Mouse (Mus musculus): ENCODE measurements around the gene Lyve1. TPM values are rescaled to one million over a fixed set of nuclear protein-coding genes. Genes with fewer than 3 reads are reported as not detected.

The Lyve1 gene
- polyA plus RNA-seq, 1 experiment, result 1.1 TPM

DNA sequence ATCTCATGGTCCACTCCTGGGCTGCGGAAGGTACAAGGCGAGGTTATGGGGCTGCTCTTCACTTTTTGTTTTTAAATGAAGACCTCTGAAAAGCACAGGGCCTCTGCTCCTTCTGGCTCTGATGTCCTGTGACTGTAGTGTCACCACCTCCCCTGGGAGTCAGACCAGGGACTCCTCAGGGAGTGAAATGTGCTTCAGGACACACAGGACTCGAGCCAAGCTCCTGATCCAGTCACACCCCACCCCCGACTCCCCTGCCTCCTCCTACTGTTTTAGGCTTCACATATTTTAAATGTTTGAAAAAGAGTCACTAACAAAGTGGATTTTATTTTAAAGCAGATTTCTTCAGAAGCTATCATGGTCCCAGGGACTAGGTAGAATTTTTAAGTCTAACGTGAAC lies 51.5 kb downstream of the Lyve1 start:
- peak in 1 of 2 experiments; percentile 55 for DNase-seq (ENCODE audit: extremely low spot score in 1 of 2, low spot score in 1 of 2)

DNA sequence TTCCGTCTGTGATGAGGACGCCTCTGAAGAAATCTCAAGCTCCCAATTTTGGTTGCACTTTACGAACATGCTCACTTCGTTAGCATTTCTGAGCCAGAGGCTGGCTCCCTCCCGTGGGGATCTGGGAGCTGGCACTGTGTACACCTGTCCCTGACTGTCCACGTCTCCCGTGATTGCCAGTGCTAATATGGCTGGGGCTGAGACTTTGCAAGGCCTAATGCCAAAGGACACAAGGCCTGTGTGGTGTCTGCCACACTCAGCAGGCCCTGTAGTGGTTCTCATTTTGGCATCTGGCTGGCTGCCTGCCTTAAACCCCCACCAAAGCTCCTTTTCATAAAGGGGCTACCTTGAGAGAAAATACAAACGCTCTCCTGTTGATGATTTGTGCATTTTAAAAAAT lies 52.0 kb downstream of the Lyve1 start:
- no peak for DNase-seq (ENCODE audit: extremely low spot score in 1 of 2, low spot score in 1 of 2)

DNA sequence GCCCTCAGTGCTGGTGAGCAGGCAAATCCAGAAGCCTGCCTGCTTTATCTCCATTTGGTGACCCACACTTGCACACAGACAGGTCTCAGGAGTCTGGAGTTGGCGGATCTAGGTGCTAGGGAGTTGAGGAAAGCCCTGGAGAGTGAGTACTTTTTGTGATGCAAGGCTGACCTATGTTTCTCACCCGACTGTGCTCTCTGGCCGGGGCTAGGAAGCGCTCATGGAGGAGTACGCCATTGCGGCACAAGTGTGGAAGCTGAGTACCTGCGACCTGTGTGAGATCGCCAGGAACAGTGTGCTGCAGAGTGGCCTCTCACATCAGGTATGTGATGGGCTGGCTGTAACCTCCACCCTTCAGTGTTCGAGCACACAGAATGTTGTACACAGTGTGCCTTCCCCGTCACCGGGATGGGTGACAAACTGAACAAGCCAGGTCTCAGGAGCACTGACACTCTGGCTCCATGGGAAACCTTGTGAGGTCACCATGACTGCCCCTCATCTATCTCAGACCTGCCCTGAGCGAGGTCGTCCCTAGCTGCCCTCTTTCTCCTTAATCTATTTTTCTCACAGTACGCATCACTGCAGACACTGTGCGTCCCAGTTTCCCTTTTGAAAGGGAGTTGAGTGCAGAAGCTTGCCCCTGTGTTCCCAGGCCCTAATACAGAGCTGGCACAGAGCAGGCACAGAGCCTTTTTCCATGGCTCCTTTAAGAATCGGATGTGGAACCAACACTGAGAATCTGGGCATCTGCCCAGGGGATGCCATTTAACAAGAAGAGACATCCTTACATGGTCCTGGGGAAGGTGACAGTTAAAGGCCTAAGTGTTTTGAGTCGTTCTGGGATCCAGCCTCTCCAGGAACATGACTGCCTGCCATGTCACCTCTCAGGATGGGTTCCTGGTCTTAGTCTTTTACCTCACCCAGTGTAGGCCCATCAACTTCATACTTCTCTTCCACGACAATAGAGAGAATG lies 53.2 kb downstream of the Lyve1 start:
- DNase-seq (ENCODE audit: extremely low spot score in 1 of 2, low spot score in 1 of 2), result no peak

DNA sequence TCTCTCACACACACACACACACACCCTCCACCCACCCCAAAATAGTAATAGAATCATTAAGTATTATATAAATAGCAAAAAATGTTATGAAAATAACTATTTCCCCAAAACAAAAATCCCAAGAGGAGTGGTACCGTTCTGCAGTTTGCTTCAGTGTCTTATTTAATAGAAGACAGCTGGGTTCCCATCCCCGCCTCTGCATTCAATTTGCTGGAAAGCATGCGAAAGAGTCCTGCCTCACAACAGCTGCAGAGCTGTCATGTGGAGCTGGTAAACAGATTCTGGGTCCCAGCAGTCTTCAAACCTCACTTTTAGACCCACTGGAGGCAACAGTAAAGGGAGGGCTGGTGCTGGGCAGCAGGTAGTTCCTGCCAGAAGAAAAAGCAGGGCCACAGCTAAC lies 54.1 kb downstream of the Lyve1 start:
- peak in 1 of 2 experiments; percentile 51 for DNase-seq (ENCODE audit: extremely low spot score in 1 of 2, low spot score in 1 of 2)

DNA sequence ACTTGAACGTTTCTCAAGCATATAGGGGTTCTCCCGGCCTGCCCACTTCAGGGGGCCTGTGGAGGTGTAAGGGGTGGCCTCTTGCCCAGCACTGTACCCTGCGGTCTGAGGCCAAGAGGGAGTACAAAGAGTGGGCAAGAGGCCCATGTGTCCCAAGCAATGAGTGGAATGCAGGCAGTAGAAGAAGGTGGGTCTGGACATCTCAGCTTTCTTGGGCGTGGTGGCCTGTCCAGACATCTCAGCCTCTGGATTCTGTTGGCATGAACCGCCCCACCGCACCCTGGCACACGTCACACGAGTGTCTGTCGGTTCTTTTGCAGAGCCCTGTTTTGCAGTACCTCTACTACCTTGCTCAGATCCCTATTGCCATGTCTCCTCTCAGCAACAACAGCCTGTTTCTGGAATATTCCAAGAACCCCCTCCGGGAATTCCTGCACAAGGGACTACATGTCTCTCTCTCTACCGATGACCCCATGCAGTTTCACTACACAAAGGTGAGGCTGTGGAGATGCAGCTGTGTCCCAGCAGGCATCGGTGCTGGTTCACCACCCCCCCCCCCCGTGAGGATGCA lies 55.5 kb downstream of the Lyve1 start:
- no peak for DNase-seq (ENCODE audit: extremely low spot score in 1 of 2, low spot score in 1 of 2)

DNA sequence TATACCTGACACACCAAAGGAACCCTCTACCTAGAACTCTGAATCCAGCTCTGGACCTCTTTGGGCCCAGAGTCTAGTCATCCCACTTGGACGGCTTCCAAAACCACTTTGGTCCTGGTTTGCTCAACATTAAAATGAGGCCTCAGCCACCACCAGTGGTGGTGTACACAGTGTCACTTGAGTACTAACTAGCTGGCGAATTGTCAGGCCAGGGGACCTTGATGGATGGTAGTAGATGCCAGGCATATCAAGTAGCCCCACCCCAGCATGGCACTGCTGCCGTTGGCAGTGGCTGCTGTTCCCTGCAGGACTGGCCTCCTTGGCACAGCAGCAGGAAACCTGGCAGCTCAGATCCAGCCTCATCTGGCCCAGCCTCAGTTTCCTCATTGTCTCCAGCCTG lies 58.8 kb downstream of the Lyve1 start:
- peak in 1 of 2 experiments; percentile 56 for DNase-seq (ENCODE audit: extremely low spot score in 1 of 2, low spot score in 1 of 2)

DNA sequence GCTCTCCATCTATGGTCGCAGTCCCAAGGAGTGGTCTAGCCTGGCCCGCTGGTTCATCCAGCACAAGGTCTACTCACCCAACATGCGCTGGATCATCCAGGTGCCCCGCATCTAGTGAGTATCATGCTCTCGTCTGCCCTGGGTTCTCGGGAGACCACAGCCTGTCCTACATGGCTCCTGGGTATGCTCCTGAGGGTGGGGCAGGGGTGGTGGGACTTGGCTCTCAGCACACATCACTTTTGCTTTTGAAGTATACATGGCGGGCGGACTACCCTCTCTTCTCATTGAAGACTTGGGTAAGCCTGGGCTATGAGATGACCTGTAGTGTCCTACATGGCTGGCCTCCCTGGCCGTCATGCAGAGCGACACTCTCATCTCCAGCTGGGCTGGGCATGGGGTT lies 59.9 kb downstream of the Lyve1 start:
- no peak for DNase-seq (ENCODE audit: extremely low spot score in 1 of 2, low spot score in 1 of 2)

DNA sequence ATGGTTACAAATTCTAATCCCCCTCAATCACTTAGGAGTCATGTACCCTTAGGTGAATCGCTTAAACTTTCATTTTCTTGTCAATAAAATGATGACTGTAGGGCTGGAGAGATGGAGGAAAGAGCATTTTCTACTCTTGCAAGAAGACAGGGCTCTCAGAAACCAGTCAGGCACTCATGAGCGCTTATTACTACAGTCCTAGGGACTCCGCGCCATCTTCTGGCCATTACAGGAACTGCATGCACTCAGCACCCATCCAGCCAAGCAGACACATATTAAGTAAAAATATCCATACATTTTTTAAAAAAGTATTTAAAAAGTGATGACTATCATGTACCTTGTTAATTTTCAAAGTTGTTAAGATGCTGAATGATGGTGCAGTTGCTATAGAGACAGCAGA lies 62.0 kb downstream of the Lyve1 start:
- peak; percentile 85 to 96 for DNase-seq (ENCODE audit: extremely low spot score in 1 of 2, low spot score in 1 of 2)

Other genes starting within 250 kb of the Lyve1 start
- gene Sbf2, start 248.3 kb downstream of the Lyve1 start, polyA plus RNA-seq (2012; rRNA removed), result 35.5 and 39.1 TPM in 2 replicates
- 3.2 and 3.3 TPM in 2 replicates for gene Adm, start 235.6 kb downstream of the Lyve1 start, polyA plus RNA-seq (2012; rRNA removed)
- gene Ampd3, start 95.0 kb downstream of the Lyve1 start, polyA plus RNA-seq (2012; rRNA removed), result 24.9 and 29.1 TPM in 2 replicates
- gene Rnf141, start 18.8 kb downstream of the Lyve1 start, polyA plus RNA-seq (2012; rRNA removed), result 67.0 and 75.5 TPM in 2 replicates
- 1.8 and 2.0 TPM in 2 replicates for gene Mrvi1, start 119.2 kb upstream of the Lyve1 start, polyA plus RNA-seq (2012; rRNA removed)
- 30.4 and 35.5 TPM in 2 replicates for gene Ctr9, start 165.7 kb upstream of the Lyve1 start, polyA plus RNA-seq (2012; rRNA removed)
- gene Eif4g2, start 219.8 kb upstream of the Lyve1 start, polyA plus RNA-seq (2012; rRNA removed), result 272 and 330 TPM in 2 replicates

Measured in frontal cortex, adult 2 months (tissue).